Mouse (Mus musculus): ENCODE results near the gene Gm6034. TPM values are rescaled to one million over a fixed set of nuclear protein-coding genes. Genes with fewer than 3 reads are reported as not detected.
"Not testable (repeated sequence)": the region's sequence is repeated elsewhere in the genome, so short reads cannot be mapped to it uniquely, and the experiment has no call there.

The Gm6034 gene
- polyA plus RNA-seq, 1 experiment: not detected

- not testable (repeated sequence) for H3K27ac ChIP-seq (ENCODE audit: insufficient read depth, low read length); H3K4me1 ChIP-seq (ENCODE audit: control insufficient read depth, insufficient read depth, low read length)
- TF ChIP-seq CTCF (IDR thresholded peaks at IDR 0.05; ENCODE audit: borderline replicate concordance, insufficient read depth, low read length): peak; percentile 34; the same call in 1 of the 2 replicates
- peak overlapping the region; percentile 57 for H3K4me3 ChIP-seq (ENCODE audit: insufficient read depth, low read length)
These were observed 11.0 kb upstream of the Gm6034 start for GRCm38 (mm10) chr17:36031583-36032331.

GRCm38 (mm10) chr17:36032351-36032875, 10.3 kb upstream of the Gm6034 start, which contains the start of gene H2-T23:
Gene H2-T23, minus strand, starts transcription at chr17:36032855.
- H3K4me3 ChIP-seq (ENCODE audit: insufficient read depth, low read length): peak within 1 kb of the TSS; percentile 57
- not testable (repeated sequence) for H3K4me1 ChIP-seq (ENCODE audit: control insufficient read depth, insufficient read depth, low read length); H3K27ac ChIP-seq (ENCODE audit: insufficient read depth, low read length)
- TF ChIP-seq POLR2A (IDR thresholded peaks at IDR 0.05; ENCODE audit: low read depth, low read length): peak; percentile 53

GRCm38 (mm10) chr17:36034524-36034923, 8.2 kb upstream of the Gm6034 start:
- H3K4me3 ChIP-seq (ENCODE audit: insufficient read depth, low read length); H3K4me1 ChIP-seq (ENCODE audit: control insufficient read depth, insufficient read depth, low read length); H3K27ac ChIP-seq (ENCODE audit: insufficient read depth, low read length): not testable (repeated sequence)

GRCm38 (mm10) chr17:36035010-36035638, 7.6 kb upstream of the Gm6034 start:
- not testable (repeated sequence) for H3K4me3 ChIP-seq (ENCODE audit: insufficient read depth, low read length); H3K27ac ChIP-seq (ENCODE audit: insufficient read depth, low read length); H3K4me1 ChIP-seq (ENCODE audit: control insufficient read depth, insufficient read depth, low read length)

- not testable (repeated sequence) for H3K4me3 ChIP-seq (ENCODE audit: insufficient read depth, low read length); H3K27ac ChIP-seq (ENCODE audit: insufficient read depth, low read length); H3K4me1 ChIP-seq (ENCODE audit: control insufficient read depth, insufficient read depth, low read length)
These were observed 6.6 kb upstream of the Gm6034 start for GRCm38 (mm10) chr17:36036126-36036525.

- not testable (repeated sequence) for H3K27ac ChIP-seq (ENCODE audit: insufficient read depth, low read length); H3K4me3 ChIP-seq (ENCODE audit: insufficient read depth, low read length); H3K4me1 ChIP-seq (ENCODE audit: control insufficient read depth, insufficient read depth, low read length)
These were observed 2.2 kb upstream of the Gm6034 start for GRCm38 (mm10) chr17:36040604-36041003.

- not testable (repeated sequence) for H3K27ac ChIP-seq (ENCODE audit: insufficient read depth, low read length); H3K4me1 ChIP-seq (ENCODE audit: control insufficient read depth, insufficient read depth, low read length)
- peak overlapping the region; percentile 39 for H3K4me3 ChIP-seq (ENCODE audit: insufficient read depth, low read length)
These were observed 706 bp upstream of the Gm6034 start for GRCm38 (mm10) chr17:36042055-36042454.

GRCm38 (mm10) chr17:36043286-36043685, 525 bp downstream of the Gm6034 start:
- Histone ChIP-seq H3K4me3 (ENCODE audit: insufficient read depth, low read length) (peak overlapping the region; percentile 39), H3K4me1 (ENCODE audit: control insufficient read depth, insufficient read depth, low read length) (no peaks in the 10 kb centered on the region; the same call in 1 of the 2 replicates), H3K27ac (ENCODE audit: insufficient read depth, low read length) (0 out of 2 replicates have a peak overlapping the region, but pooled peaks have one; percentile 8)
- TF ChIP-seq CTCF (IDR thresholded peaks at IDR 0.05; ENCODE audit: borderline replicate concordance, insufficient read depth, low read length) (no peak), POLR2A (IDR thresholded peaks at IDR 0.05; ENCODE audit: low read depth, low read length) (no peak)

GRCm38 (mm10) chr17:36057927-36058326, 15.2 kb downstream of the Gm6034 start:
- H3K27ac ChIP-seq (ENCODE audit: insufficient read depth, low read length): not testable (repeated sequence)

GRCm38 (mm10) chr17:36058362-36058761, 15.6 kb downstream of the Gm6034 start, which contains the start of gene Gm11127:
Gene Gm11127, minus strand, starts transcription at chr17:36058371.
- not testable (repeated sequence) for H3K27ac ChIP-seq (ENCODE audit: insufficient read depth, low read length); H3K4me1 ChIP-seq (ENCODE audit: control insufficient read depth, insufficient read depth, low read length); H3K4me3 ChIP-seq (ENCODE audit: insufficient read depth, low read length)

More at GRCm38 (mm10) chr17:36057927-36058326, 15.2 kb downstream of the Gm6034 start:
- H3K4me1 ChIP-seq (ENCODE audit: control insufficient read depth, insufficient read depth, low read length); H3K4me3 ChIP-seq (ENCODE audit: insufficient read depth, low read length): not testable (repeated sequence)

- Histone ChIP-seq H3K27ac (ENCODE audit: insufficient read depth, low read length) (no peak overlapping the region), H3K4me1 (ENCODE audit: control insufficient read depth, insufficient read depth, low read length) (no peaks in the 10 kb centered on the region), H3K4me3 (ENCODE audit: insufficient read depth, low read length) (no peak overlapping the region)
- TF ChIP-seq CTCF (IDR thresholded peaks at IDR 0.05; ENCODE audit: borderline replicate concordance, insufficient read depth, low read length) (peak; percentile 45), POLR2A (IDR thresholded peaks at IDR 0.05; ENCODE audit: low read depth, low read length) (no peak)
These were observed 18.1 kb downstream of the Gm6034 start for GRCm38 (mm10) chr17:36060829-36061228.

GRCm38 (mm10) chr17:36081901-36082300, 39.1 kb downstream of the Gm6034 start:
- H3K4me1 ChIP-seq (ENCODE audit: control insufficient read depth, insufficient read depth, low read length); H3K4me3 ChIP-seq (ENCODE audit: insufficient read depth, low read length); H3K27ac ChIP-seq (ENCODE audit: insufficient read depth, low read length): not testable (repeated sequence)

- H3K4me1 ChIP-seq (ENCODE audit: control insufficient read depth, insufficient read depth, low read length); H3K27ac ChIP-seq (ENCODE audit: insufficient read depth, low read length): not testable (repeated sequence)
- peak overlapping the region; percentile 34; the same call in 1 of the 2 replicates for H3K4me3 ChIP-seq (ENCODE audit: insufficient read depth, low read length)
These were observed 39.9 kb downstream of the Gm6034 start for GRCm38 (mm10) chr17:36082519-36083232.
